Mouse (Mus musculus): ENCODE measurements at regions not wholly inside any gene's neighbourhood (a gene's known extent, or its start where the extent isn't known, plus 50 kb on each side); places are given as distances from the start of the nearest gene placed in this dataset.

GRCm38 (mm10) chr1:158161533-158161932 is 194.6 kb downstream of the Brinp2 start:
- TF ChIP-seq CTCF (IDR thresholded peaks at IDR 0.05) (no peak), EP300 (IDR thresholded peaks at IDR 0.05) (no peak)
